Mouse (Mus musculus) stomach, embryonic 14.5 days (tissue): Measurements from ENCODE around the gene Nyap1. TPM values are rescaled to one million over a fixed set of nuclear protein-coding genes. Genes with fewer than 3 reads are reported as not detected.
"Not testable (repeated sequence)": the region's sequence is repeated elsewhere in the genome, so short reads cannot be mapped to it uniquely, and the experiment has no call there.

Experiments
- ATAC-seq: fragments of 200-750 bp; cut with Nextera tagmentation; 2 replicates; pipeline ENCODE4 v1.8.0; 2017; ENCODE audit warnings: low read depth, moderate TSS enrichment; ENCODE audit not compliant: insufficient number of reproducible peaks, insufficient read depth, low FRiP score
- H3K27ac ChIP-seq: fragments of 300-500 bp; sonication (generic); 2 replicates; pipeline ENCODE4 v1.5.1; 2014; ENCODE audit warnings: mild to moderate bottlenecking, low read length, moderate library complexity, mixed read lengths
- H3K27me3 ChIP-seq: fragments of 300-500 bp; sonication (generic); 2 replicates; pipeline ENCODE4 v1.6.1; 2014; ENCODE audit warnings: low read length, control low read depth, mixed read lengths; ENCODE audit not compliant: control insufficient read depth, insufficient read depth
- H3K36me3 ChIP-seq: fragments of 300-500 bp; sonication (generic); 2 replicates; pipeline ENCODE4 v1.6.1; 2014; ENCODE audit warnings: mild to moderate bottlenecking, control low read depth, low read length, moderate library complexity, mixed read lengths; ENCODE audit not compliant: control insufficient read depth, insufficient read depth
- H3K4me1 ChIP-seq: fragments of 300-500 bp; sonication (generic); 2 replicates; pipeline ENCODE4 v1.6.1; 2014; ENCODE audit warnings: low read length, control low read depth, mixed read lengths; ENCODE audit not compliant: control insufficient read depth, insufficient read depth
- H3K4me2 ChIP-seq: fragments of 300-500 bp; sonication (generic); replicated peaks from 2 replicates; pipeline ENCODE4 v1.6.1; 2014; ENCODE audit warnings: low read depth, low read length, control low read depth
- H3K4me3 ChIP-seq: fragments of 300-500 bp; sonication (generic); 2 replicates; pipeline ENCODE4 v1.5.1; 2014; ENCODE audit warnings: low read depth, low read length, control low read depth
- H3K9ac ChIP-seq: fragments of 300-500 bp; sonication (generic); replicated peaks from 2 replicates; pipeline ENCODE4 v1.6.1; 2014; ENCODE audit warnings: low read depth, mild to moderate bottlenecking, control low read depth, low read length, moderate library complexity, mixed read lengths
- H3K9me3 ChIP-seq: fragments of 300-500 bp; sonication (generic); 2 replicates; pipeline ENCODE4 v1.6.1; 2016; ENCODE audit warnings: low read depth, low read length, control low read depth; ENCODE audit not compliant: control insufficient read depth
- WGBS: fragments of 180-500 bp; shearing (Covaris S2); extraction: QIAGEN DNeasy Blood & Tissue Kit; methylation state at CpG from one replicate; pipeline ENCODE4 v1.1.7; 2014; 5-methylcytosine and 5-hydroxymethylcytosine counted together
- polyA plus RNA-seq: library from polyadenylated mRNA; unstranded; fragments of >200 nt; fragmentation: Nextera tagmentation; extraction: Ambion mirVana; gene quantifications from 2 replicates; pipeline ENCODE4 v1.2.1, GENCODE M21; 2014

The Nyap1 gene
- polyA plus RNA-seq, 1 experiment from 2014 or later: 1.0 TPM

- H3K27ac ChIP-seq: no peak overlapping the region
- 64% methylated on average over 6 of the region's 6 CpGs for WGBS
- H3K4me3 ChIP-seq: no peak overlapping the region
- H3K9ac ChIP-seq: no peak overlapping the region
- no peaks in the 10 kb centered on the region for H3K9me3 ChIP-seq
- H3K4me1 ChIP-seq: no peaks in the 10 kb centered on the region
- H3K36me3 ChIP-seq: no peaks in the 10 kb centered on the region; the same call in 1 of the 2 replicates
- H3K4me2 ChIP-seq: no peak overlapping the region
- no peaks in the 10 kb centered on the region for H3K27me3 ChIP-seq
- no peak for ATAC-seq
Measured at GRCm38 (mm10) chr5:137726767-137727166, 14.6 kb downstream of the Nyap1 start.

GRCm38 (mm10) chr5:137723840-137724239 lies 17.6 kb downstream of the Nyap1 start:
- Histone ChIP-seq H3K9ac (no peak overlapping the region), H3K27me3 (no peaks in the 10 kb centered on the region), H3K4me2 (no peak overlapping the region), H3K4me3 (no peak overlapping the region), H3K36me3 (no peaks in the 10 kb centered on the region), H3K27ac (no peak overlapping the region), H3K9me3 (no peaks in the 10 kb centered on the region), H3K4me1 (no peaks in the 10 kb centered on the region)
- WGBS: 87% methylated on average over 5 of the region's 5 CpGs
- no peak for ATAC-seq

- not testable (repeated sequence) for H3K4me3 ChIP-seq, H3K4me1 ChIP-seq, H3K27me3 ChIP-seq, ATAC-seq, H3K27ac ChIP-seq, H3K9ac ChIP-seq, H3K36me3 ChIP-seq, H3K9me3 ChIP-seq
- WGBS: 6% methylated on average over 10 of the region's 16 CpGs
- H3K4me2 ChIP-seq: peak overlapping the region; percentile 29
Measured at GRCm38 (mm10) chr5:137720558-137721164, 20.7 kb downstream of the Nyap1 start.

GRCm38 (mm10) chr5:137719088-137719487 lies 22.3 kb downstream of the Nyap1 start:
- no peak for ATAC-seq
- WGBS: 82% methylated on average over 6 of the region's 6 CpGs
- Histone ChIP-seq H3K4me3 (no peak overlapping the region), H3K36me3 (no peaks in the 10 kb centered on the region), H3K4me2 (no peak overlapping the region), H3K9ac (no peak overlapping the region), H3K27me3 (no peaks in the 10 kb centered on the region), H3K27ac (no peak overlapping the region), H3K4me1 (0 out of 2 replicates have a peak, but pooled peaks cover 3% of the 10 kb centered on the region), H3K9me3 (no peaks in the 10 kb centered on the region)

GRCm38 (mm10) chr5:137718020-137718790 lies 23.2 kb downstream of the Nyap1 start:
- 64% methylated on average over 8 of the region's 8 CpGs for WGBS
- Histone ChIP-seq H3K4me1 (0 out of 2 replicates have a peak, but pooled peaks cover 3% of the 10 kb centered on the region), H3K9ac (no peak overlapping the region), H3K27me3 (no peaks in the 10 kb centered on the region), H3K4me2 (no peak overlapping the region), H3K36me3 (no peaks in the 10 kb centered on the region), H3K4me3 (no peak overlapping the region), H3K27ac (no peak overlapping the region), H3K9me3 (no peaks in the 10 kb centered on the region)
- ATAC-seq: no peak

- no peaks in the 10 kb centered on the region for H3K36me3 ChIP-seq
- H3K27ac ChIP-seq: no peak overlapping the region
- H3K27me3 ChIP-seq: no peaks in the 10 kb centered on the region
- 0 out of 2 replicates have a peak, but pooled peaks cover 3% of the 10 kb centered on the region for H3K4me1 ChIP-seq
- no peak overlapping the region for H3K4me2 ChIP-seq
- no peak overlapping the region for H3K9ac ChIP-seq
- 37% methylated on average over 8 of the region's 8 CpGs for WGBS
- no peak for ATAC-seq
- H3K4me3 ChIP-seq: no peak overlapping the region
- no peaks in the 10 kb centered on the region for H3K9me3 ChIP-seq
Measured at GRCm38 (mm10) chr5:137715685-137716084, 25.7 kb downstream of the Nyap1 start.

DNA sequence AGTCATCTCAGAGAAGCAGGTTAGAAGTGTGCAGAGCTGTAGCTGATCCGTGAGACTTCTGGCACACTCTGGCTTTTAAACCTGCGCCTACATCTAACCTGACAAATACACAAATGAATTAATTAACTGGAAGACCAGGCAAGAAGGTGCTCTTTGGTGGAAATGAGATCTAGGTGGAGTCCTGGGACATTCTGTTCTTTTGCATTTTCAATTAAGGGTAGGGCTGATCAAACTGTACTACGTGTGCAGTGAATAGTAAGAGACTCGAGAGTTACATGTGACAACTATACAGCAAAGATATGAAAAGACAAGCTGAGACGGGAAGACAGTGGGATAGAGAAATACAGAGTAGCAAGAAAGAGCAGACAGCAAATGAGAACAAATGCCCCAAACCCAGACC lies 28.0 kb downstream of the Nyap1 start:
- WGBS: 75% methylated on average over 5 of the region's 5 CpGs
- H3K27ac ChIP-seq: no peak overlapping the region
- H3K4me3 ChIP-seq: no peak overlapping the region
- H3K9me3 ChIP-seq: no peaks in the 10 kb centered on the region
- ATAC-seq: no peak
- no peak overlapping the region for H3K4me2 ChIP-seq
- no peak overlapping the region for H3K9ac ChIP-seq
- H3K36me3 ChIP-seq: no peaks in the 10 kb centered on the region
- H3K27me3 ChIP-seq: no peaks in the 10 kb centered on the region
- 0 out of 2 replicates have a peak, but pooled peaks cover 3% of the 10 kb centered on the region for H3K4me1 ChIP-seq

GRCm38 (mm10) chr5:137706913-137707633 lies 34.3 kb downstream of the Nyap1 start:
- 42% methylated on average over 12 of the region's 12 CpGs for WGBS
- Histone ChIP-seq H3K27ac (peak overlapping the region; percentile 69; the same call in 1 of the 2 replicates), H3K9ac (no peak overlapping the region), H3K9me3 (no peaks in the 10 kb centered on the region), H3K4me3 (no peak overlapping the region), H3K27me3 (no peaks in the 10 kb centered on the region), H3K4me1 (no peaks in the 10 kb centered on the region), H3K36me3 (no peaks in the 10 kb centered on the region), H3K4me2 (no peak overlapping the region)
- peak; percentile 82 for ATAC-seq
